Mouse (Mus musculus) bone marrow, adult 2 months (tissue): Measurements from ENCODE around the gene Cdkl1.

Experiments
- CTCF ChIP-seq: fragments of 200-500 bp; IDR thresholded peaks from 2 replicates; pipeline ENCODE4 v1.5.1; 2011; ENCODE audit warnings: low read length, control low read depth; ENCODE audit not compliant: control insufficient read depth, insufficient read depth
- POLR2A ChIP-seq: fragments of 200-500 bp; IDR thresholded peaks from 2 replicates; pipeline ENCODE4 v1.6.1; 2011; ENCODE audit warnings: low read depth, mild to moderate bottlenecking, control low read depth, low read length, borderline replicate concordance; ENCODE audit not compliant: control insufficient read depth

DNA sequence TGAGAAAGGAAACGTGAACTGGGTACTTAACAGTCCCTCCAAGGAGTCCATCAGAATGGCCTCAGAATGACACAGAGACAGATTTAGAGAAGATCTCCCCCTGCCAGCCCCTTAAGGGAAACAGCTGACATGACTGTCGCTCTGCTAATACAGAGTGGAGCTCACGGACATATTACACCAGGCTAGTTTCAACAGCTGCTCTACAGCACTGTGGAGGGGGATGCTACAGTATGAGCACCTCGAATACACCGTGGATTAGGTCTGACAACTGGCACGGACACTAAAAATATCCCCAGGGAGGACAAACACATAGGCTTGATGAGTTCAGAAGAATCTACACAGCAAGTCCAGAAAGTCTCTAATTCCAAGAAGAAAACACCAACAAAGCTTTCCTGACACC is 92.7 kb downstream of the Cdkl1 start:
- TF ChIP-seq POLR2A (no peak), CTCF (no peak)
